Mouse (Mus musculus) C2C12 (cell line): ENCODE results near the gene Gm21970.

Experiments
- CEBPB ChIP-seq: IDR thresholded peaks from one replicate; pipeline ENCODE4 v1.6.1; 2011; ENCODE audit warnings: low read depth, mild to moderate bottlenecking, control low read depth, moderate library complexity
- CTCF ChIP-seq: IDR thresholded peaks from one replicate; pipeline ENCODE4 v1.5.1; 2011; ENCODE audit not compliant: control insufficient read depth, insufficient read depth, insufficient read length
- FOSL1 ChIP-seq: IDR thresholded peaks from one replicate; pipeline ENCODE4 v1.8.0; 2011; ENCODE audit warnings: mild to moderate bottlenecking, low read length; ENCODE audit not compliant: poor library complexity, insufficient read depth, severe bottlenecking
- MAX ChIP-seq: IDR thresholded peaks from one replicate; pipeline ENCODE4 v1.6.1; 2011; ENCODE audit warnings: mild to moderate bottlenecking, control low read depth
- MYOD1 ChIP-seq: IDR thresholded peaks from one replicate; pipeline ENCODE4 v1.6.1; 2011; ENCODE audit warnings: low read depth; ENCODE audit not compliant: control insufficient read depth, insufficient read length
- MYOG ChIP-seq: IDR thresholded peaks from one replicate; pipeline ENCODE4 v1.6.1; 2011; ENCODE audit not compliant: control insufficient read depth, insufficient read length; ENCODE audit errors: extremely low read depth
- USF1 ChIP-seq: IDR thresholded peaks from one replicate; pipeline ENCODE4 v1.6.1; 2011; ENCODE audit warnings: low read depth, mild to moderate bottlenecking, control low read depth, moderate library complexity

- no peak for TF ChIP-seq CTCF
- TF ChIP-seq MAX, result no peak
- no peak for TF ChIP-seq USF1
- TF ChIP-seq MYOD1, result no peak
- TF ChIP-seq CEBPB, result no peak
- no peak for TF ChIP-seq FOSL1
- TF ChIP-seq MYOG, result no peak
These were observed 17.3 kb upstream of the Gm21970 start for GRCm38 (mm10) chr16:91374253-91374634.
